Mouse (Mus musculus) monocyte, adult 2 months (primary cell): ENCODE data around the gene Diaph3.

ENCODE experiments used
- DNase-seq, 2 experiments: peaks; one replicate each; pipeline ENCODE4 v3.0.0; 2022; ENCODE audit warnings: low spot score in 2 of 2, low read depth in 1 of 2

Gene Diaph3

GRCm38 (mm10) chr14:87140963-87141486, at the start of gene Diaph3:
Gene Diaph3, minus strand, starts transcription at chr14:87141235.
- DNase-seq, result peak; percentile 85 to 88

DNA sequence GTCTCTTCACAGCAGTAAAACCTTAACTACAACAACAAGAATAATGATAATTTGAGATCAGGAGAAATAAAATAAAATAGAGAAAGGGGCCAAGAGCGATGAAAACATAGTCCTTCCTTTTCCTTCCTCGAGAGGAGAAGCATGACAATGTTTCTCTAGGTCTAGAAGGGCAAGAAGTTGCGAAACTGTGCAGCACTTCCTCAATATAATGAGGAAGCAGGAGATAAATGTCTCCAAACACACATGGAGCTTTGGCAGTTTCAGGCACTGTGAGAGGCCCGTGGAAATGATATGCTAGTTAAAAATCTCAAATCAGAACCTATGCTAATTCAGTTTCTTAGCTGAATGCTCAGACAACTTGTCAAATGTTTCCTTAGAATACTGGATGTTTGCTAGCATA, 49.6 kb upstream of the Diaph3 start:
- peak; percentile 21 to 31 for DNase-seq

GRCm38 (mm10) chr14:87171577-87171976, 30.5 kb upstream of the Diaph3 start:
- no peak for DNase-seq

GRCm38 (mm10) chr14:87169151-87169550, 28.1 kb upstream of the Diaph3 start:
- DNase-seq, result no peak

- DNase-seq, result no peak
These were observed 14.7 kb upstream of the Diaph3 start for GRCm38 (mm10) chr14:87155621-87156238.

DNA sequence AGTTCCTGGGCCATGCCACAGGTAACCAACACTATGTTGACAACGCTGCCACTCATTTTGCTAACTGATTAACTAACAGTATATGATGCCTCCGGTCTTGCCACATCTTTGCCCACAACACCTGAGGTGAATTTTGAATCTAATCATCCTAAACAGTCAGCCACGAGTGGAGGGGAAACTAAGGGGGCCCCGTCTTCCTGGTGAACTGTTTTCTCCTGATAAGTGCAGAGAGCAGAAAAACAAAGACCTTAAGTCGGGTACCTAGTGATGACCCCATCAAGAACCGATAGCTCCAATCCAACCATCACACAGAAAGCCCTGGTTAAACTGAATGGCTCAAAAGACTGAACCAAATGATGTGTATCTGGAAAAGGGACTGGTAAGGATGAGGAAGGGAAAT, 8.6 kb upstream of the Diaph3 start:
- DNase-seq, result no peak

- DNase-seq, result no peak
These were observed 5.7 kb upstream of the Diaph3 start for GRCm38 (mm10) chr14:87146704-87147103.

DNA sequence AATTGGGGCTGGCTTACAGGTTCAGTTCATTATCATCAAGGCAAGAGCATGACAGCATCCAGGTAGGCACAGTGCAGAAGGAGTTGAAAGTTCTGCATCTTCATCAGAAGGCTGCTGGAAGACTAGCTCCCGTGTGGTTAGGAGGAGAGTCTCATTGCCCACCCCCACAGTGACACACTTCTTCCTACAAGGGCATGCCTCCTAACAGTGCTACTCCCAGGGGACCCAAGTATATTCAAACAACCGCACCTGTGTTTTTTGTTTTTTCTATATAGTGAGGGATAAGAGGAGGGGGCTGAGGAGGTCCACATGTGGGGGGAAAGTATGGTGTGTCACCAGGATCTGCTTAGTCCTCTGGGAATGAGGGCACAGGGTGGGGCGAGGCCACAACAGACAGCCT, 4.3 kb upstream of the Diaph3 start:
- DNase-seq, result no peak

- no peak for DNase-seq
These were observed 742 bp upstream of the Diaph3 start for GRCm38 (mm10) chr14:87141777-87142176.

GRCm38 (mm10) chr14:87140327-87140962, 590 bp downstream of the Diaph3 start:
- DNase-seq, result peak in 1 of 2 experiments; percentile 6

DNA sequence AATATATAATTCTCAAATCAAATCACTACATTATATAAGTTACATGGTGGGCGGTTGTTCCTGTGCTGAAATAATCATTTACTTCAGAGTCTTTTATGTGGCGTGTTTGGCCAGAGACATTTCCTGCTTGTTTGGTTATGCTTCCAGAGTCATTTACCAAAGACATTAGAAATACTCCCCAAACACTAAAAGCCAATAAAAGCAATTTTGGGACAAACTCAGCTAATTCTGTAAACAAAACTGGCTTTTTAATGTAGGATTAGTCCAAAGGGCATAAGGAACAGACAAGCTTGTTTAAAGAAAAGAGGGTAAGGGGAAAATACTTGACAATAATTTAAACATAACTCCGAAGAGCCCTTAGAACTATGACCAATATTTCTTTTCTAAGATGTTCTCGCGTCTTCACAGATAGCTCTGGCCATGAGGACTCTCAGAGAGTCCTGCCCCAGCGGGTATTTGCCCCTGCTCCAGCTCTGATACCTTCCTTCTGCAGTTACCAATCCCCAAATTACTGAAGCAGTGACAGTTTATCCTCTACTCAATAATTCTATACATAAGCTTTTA, 14.9 kb downstream of the Diaph3 start:
- DNase-seq, result no peak

DNA sequence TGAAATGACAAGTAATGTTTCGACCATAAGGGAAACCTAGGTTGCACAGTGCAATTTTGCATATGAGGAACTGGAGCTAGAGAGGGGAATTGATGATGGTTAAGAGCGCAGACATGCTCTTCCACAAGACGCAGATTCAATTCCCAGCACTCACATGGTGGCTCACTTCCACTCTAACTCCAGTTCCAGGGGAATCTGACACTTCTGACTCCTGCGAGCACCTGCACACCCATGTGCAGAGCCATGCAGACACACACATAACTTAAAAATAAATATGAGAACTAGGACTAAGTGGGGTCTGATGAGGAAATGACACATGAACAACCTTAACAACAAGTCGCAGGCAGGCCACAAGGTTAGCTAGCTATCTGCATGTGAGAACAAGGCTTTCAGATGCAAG, 15.5 kb downstream of the Diaph3 start:
- no peak for DNase-seq

DNA sequence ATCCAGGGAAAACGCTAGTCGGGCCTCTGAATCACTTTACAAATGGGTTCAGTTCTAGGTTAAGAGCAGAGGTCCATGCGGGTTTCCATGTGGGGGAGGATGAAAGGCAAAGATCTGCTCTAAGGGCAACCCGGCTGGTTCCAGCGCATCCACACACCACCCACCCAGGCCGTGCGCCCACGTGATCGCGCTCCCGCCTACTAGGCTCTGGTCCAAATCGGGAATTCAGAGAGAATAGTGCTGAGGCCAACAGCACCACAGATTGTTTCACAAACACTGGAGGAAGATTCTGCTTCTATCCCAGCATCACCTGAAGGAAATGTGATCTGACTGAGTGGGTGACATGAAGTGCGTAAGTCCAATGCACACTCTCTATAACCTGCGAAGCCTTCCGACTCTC, 17.9 kb downstream of the Diaph3 start:
- DNase-seq, result no peak

GRCm38 (mm10) chr14:87121868-87122267, 19.2 kb downstream of the Diaph3 start:
- no peak for DNase-seq

DNA sequence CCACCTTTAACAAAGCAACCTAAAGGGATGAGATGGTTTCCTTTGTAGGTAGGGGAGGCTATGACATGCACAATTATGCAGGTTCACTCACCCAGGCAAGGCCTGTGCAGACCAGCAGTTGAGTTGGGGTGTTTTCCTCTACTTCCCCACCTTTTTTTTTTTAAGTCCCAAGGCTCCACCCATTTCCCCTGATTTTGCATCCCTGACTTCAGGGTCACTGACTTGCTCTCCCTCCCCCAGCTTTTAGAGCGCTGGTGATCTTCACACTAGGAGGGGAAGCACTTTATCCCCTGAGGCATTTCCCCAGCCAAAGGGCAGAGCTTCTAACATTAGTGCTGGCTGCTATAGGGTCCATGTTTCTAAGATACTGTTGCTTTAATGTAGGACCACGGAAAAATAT, 30.4 kb downstream of the Diaph3 start:
- no peak for DNase-seq

GRCm38 (mm10) chr14:87099380-87100088, 41.5 kb downstream of the Diaph3 start:
- DNase-seq, result no peak

DNA sequence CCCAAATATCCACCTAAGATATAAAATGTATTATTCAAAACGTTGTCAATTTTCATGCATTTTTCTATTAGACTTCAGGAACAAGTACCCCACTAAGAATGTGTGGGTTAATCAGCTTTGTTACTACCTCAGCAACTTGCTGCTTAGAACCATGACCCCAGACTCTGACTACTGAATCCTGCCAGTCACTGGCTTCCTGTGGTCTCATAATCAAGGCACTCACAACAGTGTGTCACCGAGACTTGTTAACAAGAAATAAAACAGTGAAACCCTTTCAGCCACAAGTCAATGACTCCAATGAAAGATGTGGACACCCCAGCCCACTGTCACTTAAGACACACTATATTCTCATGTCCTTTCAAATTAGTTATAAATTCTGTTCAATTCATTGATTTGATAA, 42.9 kb downstream of the Diaph3 start:
- DNase-seq, result no peak

- DNase-seq, result no peak
These were observed 49.5 kb downstream of the Diaph3 start for GRCm38 (mm10) chr14:87091522-87091921.

DNA sequence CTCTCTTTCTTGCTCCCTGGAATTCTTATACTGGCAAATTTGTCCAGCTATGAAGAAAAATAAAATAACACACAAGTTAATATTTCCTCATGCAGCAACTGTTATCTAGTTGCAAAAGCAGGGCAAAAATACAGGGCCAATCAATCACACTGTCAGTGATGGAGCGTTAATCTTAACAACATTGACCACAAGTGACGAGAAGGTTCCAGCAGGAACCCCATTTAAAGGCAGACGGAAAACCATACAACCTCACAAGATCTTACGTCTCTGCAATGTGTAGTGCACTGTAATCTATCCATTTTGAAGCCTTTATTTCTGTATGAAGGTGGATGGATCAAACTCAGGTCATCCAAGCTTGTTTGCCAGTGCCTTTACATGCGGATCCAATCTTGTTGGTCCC, 49.9 kb downstream of the Diaph3 start:
- no peak for DNase-seq

DNA sequence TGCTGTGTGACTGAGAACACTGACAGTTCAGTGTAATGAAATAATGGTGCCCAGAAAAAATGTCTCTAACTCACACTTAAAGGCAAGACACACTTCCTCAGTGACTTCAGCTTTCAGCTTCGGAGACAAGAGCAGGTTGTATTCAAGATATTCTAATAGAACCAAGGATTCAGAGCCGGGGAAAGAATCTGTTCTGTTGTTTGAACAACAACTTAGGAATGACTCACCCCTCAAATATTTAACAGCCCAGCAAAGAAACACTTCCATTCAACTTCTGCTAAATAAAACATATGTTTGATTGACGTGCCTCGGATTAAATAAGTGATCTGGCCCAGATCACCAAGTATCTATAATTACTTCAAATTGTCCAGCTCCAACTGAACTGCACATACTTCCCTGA, 52.1 kb downstream of the Diaph3 start:
- DNase-seq, result no peak

- DNase-seq, result no peak
These were observed 52.6 kb downstream of the Diaph3 start for GRCm38 (mm10) chr14:87088456-87088855.

DNA sequence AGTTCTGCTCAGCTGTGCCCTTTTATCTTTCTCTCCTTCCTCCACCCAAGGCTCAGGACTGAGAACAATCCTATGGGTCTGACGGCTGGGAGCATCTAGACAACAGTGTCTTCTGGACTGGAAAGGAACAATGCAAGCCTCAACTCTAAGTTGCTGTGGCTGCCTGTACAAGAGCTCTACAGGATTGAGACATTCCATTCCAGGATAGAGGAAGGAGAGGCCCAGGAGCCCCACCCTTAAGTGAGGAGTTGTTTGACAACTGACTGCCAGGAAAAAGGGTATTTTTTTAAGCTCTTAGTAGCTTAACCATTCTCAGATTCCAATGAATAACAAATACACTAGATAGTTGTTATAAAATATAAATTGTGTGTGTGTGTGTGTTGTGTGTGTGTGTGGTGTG, 53.0 kb downstream of the Diaph3 start:
- no peak for DNase-seq
